ENCODE assay signal across 20 mouse cellular contexts in the genomic region with DNA sequence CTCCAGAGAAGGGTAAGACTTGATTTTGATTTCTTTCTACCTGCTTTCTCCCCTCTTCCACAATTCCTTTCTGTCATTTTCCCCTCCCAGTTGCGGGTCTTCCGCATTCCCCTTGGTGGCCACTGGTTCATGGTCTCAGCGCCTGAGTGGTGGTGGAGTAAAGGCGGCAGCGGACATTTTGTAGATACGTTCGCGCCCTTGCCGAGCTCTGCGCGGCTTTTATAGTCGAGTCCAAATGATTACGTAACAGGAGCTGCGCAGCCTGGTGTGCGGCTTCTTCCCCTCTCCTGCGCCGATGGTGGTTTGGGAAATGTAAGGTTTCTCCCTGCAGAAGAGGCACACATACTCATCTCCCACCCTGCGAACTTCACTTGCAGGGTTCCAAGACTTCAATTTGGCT.
"Had no signal": no experiment of that assay in that cellular context is flagged by ENCODE, and none has a peak within 500 bp of the region (broad histone marks: within the 10 kb centered on the region; RNA-seq: fewer than 3 reads in every experiment).

No protein-coding gene starts in this region.

- DNase-seq: kidney, adult 18-20 months; kidney, adult 9 months; kidney, postnatal 14 days; kidney, postnatal 4 days; left cerebral cortex, postnatal 4 days; liver, postnatal 0 days; lung, embryonic 14.5 days; retina, postnatal 1 day; right cerebral cortex, postnatal 25 days; spleen, adult 18-20 months; thymus, postnatal 4 days had no signal

- H3K9ac ChIP-seq: limb, embryonic 12.5 days; limb, embryonic 15.5 days; liver, embryonic 14.5 days; liver, postnatal 0 days; lung, embryonic 14.5 days; midbrain, embryonic 12.5 days; midbrain, embryonic 15.5 days; neural tube, embryonic 12.5 days; neural tube, embryonic 15.5 days; stomach, embryonic 15.5 days had no signal

- H3K27ac ChIP-seq: limb, embryonic 12.5 days; limb, embryonic 15.5 days; liver, embryonic 14.5 days; macrophage; midbrain, embryonic 12.5 days; midbrain, embryonic 15.5 days; neural tube, embryonic 12.5 days; neural tube, embryonic 15.5 days; stomach, embryonic 15.5 days had no signal

- H3K36me3 ChIP-seq: midbrain, embryonic 15.5 days; neural tube, embryonic 12.5 days; neural tube, embryonic 15.5 days; stomach, embryonic 15.5 days had no signal

- H3K9me3 ChIP-seq: limb, embryonic 12.5 days; limb, embryonic 15.5 days; midbrain, embryonic 12.5 days; midbrain, embryonic 15.5 days; neural tube, embryonic 12.5 days; neural tube, embryonic 15.5 days; stomach, embryonic 15.5 days had no signal

- H3K27me3 ChIP-seq: limb, embryonic 15.5 days; midbrain, embryonic 15.5 days; neural tube, embryonic 12.5 days; neural tube, embryonic 15.5 days; stomach, embryonic 15.5 days had no signal

- H3K4me1 ChIP-seq: limb, embryonic 12.5 days; limb, embryonic 15.5 days; midbrain, embryonic 12.5 days; midbrain, embryonic 15.5 days; neural tube, embryonic 12.5 days; stomach, embryonic 15.5 days had no signal

- H3K4me3 ChIP-seq: limb, embryonic 12.5 days; limb, embryonic 15.5 days; midbrain, embryonic 12.5 days; midbrain, embryonic 15.5 days; neural tube, embryonic 12.5 days; neural tube, embryonic 15.5 days; stomach, embryonic 15.5 days had no signal
